Mouse (Mus musculus) lung, adult 2 months (tissue): Measurements from ENCODE around the gene Wdr41. TPM values are rescaled to one million over a fixed set of nuclear protein-coding genes. Genes with fewer than 3 reads are reported as not detected.

ENCODE experiments used
- DNase-seq: peaks from one replicate; pipeline ENCODE4 v3.0.0; 2022
- H3K4me1 ChIP-seq: fragments of 200-500 bp; 2 replicates; pipeline ENCODE4 v1.6.1; 2011; ENCODE audit warnings: low read length; ENCODE audit not compliant: control insufficient read depth, insufficient read depth
- H3K4me3 ChIP-seq: fragments of 200-500 bp; replicated peaks from 2 replicates; pipeline ENCODE3; 2011; ENCODE audit warnings: low read depth, mild to moderate bottlenecking, control low read depth, low read length; ENCODE audit errors: extremely low read depth
- CTCF ChIP-seq: fragments of 200-500 bp; IDR thresholded peaks from 2 replicates; pipeline ENCODE4 v1.5.1; 2011; ENCODE audit warnings: mild to moderate bottlenecking, low read length, control low read depth; ENCODE audit not compliant: insufficient read depth
- POLR2A ChIP-seq: fragments of 200-500 bp; IDR thresholded peaks from 2 replicates; pipeline ENCODE4 v1.6.1; 2011; ENCODE audit warnings: low read depth, mild to moderate bottlenecking, control low read depth, low read length, borderline replicate concordance; ENCODE audit errors: extremely low read depth
- WGBS: fragments of 180-500 bp; shearing (Covaris S2); methylation state at CpG from one replicate; pipeline ENCODE4 v1.1.7; 2018; 5-methylcytosine and 5-hydroxymethylcytosine counted together
- polyA plus RNA-seq: library from polyadenylated mRNA; depleted of rRNA; stranded (reverse); fragments of >200 nt; gene quantifications from 2 replicates; pipeline ENCODE4 v1.2.3, GENCODE M21; 2012

Gene Wdr41
- polyA plus RNA-seq, 1 experiment = 13.0 TPM

DNA sequence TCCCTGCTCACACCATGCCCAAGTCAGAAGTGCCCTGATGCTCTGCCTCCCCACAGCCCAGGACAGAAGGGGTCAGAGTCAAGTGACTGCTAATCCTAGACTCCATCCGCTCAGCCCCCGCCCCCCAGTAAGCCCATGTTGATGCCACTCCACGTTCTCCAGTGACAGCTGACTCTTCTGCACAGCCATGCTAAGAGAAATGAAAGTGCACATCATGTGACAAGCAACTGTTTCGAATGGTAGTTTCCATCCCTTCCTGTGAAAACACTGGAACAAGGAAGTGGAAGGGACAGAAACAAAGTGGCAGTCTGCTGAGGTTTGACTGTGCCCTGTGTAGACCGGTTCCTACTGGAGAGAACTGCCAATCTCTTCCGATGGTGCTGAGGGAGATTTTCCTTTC is 56.8 kb downstream of the Wdr41 start:
- no peak for DNase-seq
- no peak for TF ChIP-seq POLR2A
- no peak for TF ChIP-seq CTCF
- 66% methylated on average over 6 of the region's 6 CpGs for WGBS
- Histone ChIP-seq H3K4me1 (no peaks in the 10 kb centered on the region), H3K4me3 (no peak overlapping the region)

- WGBS = 50% methylated on average over 9 of the region's 9 CpGs
- Histone ChIP-seq H3K4me3 (no peak overlapping the region), H3K4me1 (no peaks in the 10 kb centered on the region)
- TF ChIP-seq CTCF = no peak
- TF ChIP-seq POLR2A = no peak
- no peak for DNase-seq
These were observed 58.0 kb downstream of the Wdr41 start for GRCm38 (mm10) chr13:95034094-95034493.

DNA sequence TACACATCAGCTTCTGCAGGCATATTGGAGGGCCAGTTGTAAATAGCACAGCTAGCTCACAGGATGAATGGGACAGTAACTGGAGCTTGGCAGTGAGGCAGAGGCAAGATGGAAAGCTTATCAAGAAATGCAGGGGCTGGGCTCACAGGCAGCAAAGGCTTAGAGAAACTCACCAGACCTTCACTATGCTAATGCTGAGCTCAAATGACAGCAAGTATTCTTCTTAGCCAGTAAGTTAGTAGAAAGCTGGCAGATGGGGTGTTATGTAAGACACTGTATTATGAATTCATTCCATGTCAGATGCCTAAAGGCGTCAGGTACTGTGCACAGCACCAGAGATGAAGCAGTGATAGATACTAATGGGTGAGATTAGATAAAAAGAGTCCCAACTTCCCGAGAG is 58.6 kb downstream of the Wdr41 start:
- TF ChIP-seq POLR2A = no peak
- no peak for TF ChIP-seq CTCF
- no peak for DNase-seq
- Histone ChIP-seq H3K4me3 (no peak overlapping the region), H3K4me1 (no peaks in the 10 kb centered on the region)
- 68% methylated on average over 2 of the region's 2 CpGs for WGBS

- TF ChIP-seq CTCF (no peak), POLR2A (no peak)
- H3K4me3 ChIP-seq = no peak overlapping the region
- no peak for DNase-seq
- H3K4me1 ChIP-seq = no peaks in the 10 kb centered on the region
- WGBS = 38% methylated on average over 4 of the region's 4 CpGs
These were observed 62.1 kb downstream of the Wdr41 start for GRCm38 (mm10) chr13:95038200-95038599.

- Histone ChIP-seq H3K4me3 (no peak overlapping the region), H3K4me1 (no peaks in the 10 kb centered on the region)
- TF ChIP-seq POLR2A (no peak), CTCF (no peak)
- DNase-seq = no peak
- 78% methylated on average over 9 of the region's 9 CpGs for WGBS
These were observed 64.1 kb downstream of the Wdr41 start for GRCm38 (mm10) chr13:95040140-95040738.

DNA sequence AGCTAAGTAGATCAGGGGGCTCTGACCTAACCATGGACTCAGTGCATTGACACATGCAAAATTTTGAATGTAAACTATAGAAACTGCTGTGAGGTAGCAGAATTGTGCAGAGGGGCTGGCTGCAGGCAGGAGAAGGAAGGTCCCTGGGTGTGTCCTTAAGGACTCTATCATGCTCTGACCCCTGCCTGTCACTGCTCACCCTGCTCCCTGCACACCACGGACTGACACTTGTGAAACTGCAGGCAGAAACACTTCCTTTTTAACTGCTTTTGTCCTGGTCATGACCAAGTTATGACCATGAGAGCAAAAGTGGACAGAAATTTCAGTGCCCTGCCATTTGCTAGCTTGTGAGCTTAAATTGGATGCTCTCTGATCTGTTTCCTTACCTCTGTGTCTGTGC is 68.0 kb downstream of the Wdr41 start:
- H3K4me1 ChIP-seq = no peaks in the 10 kb centered on the region
- DNase-seq = no peak
- H3K4me3 ChIP-seq = no peak overlapping the region
- no peak for TF ChIP-seq CTCF
- TF ChIP-seq POLR2A = no peak
- 17% methylated on average over 1 of the region's 1 CpGs for WGBS

DNA sequence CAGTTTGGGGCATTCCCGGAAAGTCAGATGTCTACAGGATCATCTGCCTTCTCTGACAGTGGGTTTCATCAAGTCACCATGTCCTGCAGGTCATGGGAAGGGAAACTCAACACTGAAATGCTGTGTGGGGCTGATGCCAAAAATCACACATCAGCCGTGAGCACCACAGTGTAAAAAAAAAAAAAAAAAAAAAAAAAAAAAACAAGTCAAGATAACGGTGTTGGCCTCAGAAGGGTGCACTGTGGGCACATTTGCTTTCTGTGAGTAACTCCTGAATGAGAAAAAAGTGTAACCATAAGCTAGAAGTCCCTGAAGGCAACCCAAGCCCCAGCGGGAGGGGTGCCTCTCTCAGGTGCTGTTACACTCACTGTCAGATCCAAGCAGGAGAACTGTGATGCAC is 74.3 kb downstream of the Wdr41 start:
- WGBS = 73% methylated on average over 4 of the region's 4 CpGs
- Histone ChIP-seq H3K4me3 (no peak overlapping the region), H3K4me1 (no peaks in the 10 kb centered on the region)
- DNase-seq = no peak
- TF ChIP-seq POLR2A (no peak), CTCF (no peak)

DNA sequence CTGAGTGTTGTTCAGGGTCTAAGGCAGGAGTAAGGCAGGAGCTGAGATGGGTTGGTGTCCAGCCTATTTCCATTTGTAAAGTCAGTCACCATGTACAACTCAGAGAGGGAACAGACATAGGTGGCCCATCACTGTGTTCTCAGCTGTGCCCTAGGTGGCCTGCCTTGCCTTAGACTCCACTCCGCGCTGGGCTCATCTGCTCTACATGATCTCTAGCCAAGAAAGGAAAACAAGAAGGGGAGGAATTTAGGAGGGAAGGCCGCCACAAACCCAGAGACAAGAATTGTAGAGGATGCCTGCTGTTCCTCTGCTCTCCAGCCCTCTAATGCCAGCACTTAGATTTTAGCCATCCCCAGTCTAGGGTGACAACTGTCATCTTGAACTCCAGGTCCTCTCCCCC is 76.3 kb downstream of the Wdr41 start:
- Histone ChIP-seq H3K4me3 (no peak overlapping the region), H3K4me1 (no peaks in the 10 kb centered on the region)
- WGBS = 82% methylated on average over 3 of the region's 3 CpGs
- TF ChIP-seq POLR2A (no peak), CTCF (no peak)
- no peak for DNase-seq

- WGBS = 85% methylated on average over 1 of the region's 1 CpGs
- TF ChIP-seq POLR2A (no peak), CTCF (no peak)
- Histone ChIP-seq H3K4me1 (no peaks in the 10 kb centered on the region), H3K4me3 (no peak overlapping the region)
- DNase-seq = no peak
These were observed 79.7 kb downstream of the Wdr41 start for GRCm38 (mm10) chr13:95055742-95056388.

DNA sequence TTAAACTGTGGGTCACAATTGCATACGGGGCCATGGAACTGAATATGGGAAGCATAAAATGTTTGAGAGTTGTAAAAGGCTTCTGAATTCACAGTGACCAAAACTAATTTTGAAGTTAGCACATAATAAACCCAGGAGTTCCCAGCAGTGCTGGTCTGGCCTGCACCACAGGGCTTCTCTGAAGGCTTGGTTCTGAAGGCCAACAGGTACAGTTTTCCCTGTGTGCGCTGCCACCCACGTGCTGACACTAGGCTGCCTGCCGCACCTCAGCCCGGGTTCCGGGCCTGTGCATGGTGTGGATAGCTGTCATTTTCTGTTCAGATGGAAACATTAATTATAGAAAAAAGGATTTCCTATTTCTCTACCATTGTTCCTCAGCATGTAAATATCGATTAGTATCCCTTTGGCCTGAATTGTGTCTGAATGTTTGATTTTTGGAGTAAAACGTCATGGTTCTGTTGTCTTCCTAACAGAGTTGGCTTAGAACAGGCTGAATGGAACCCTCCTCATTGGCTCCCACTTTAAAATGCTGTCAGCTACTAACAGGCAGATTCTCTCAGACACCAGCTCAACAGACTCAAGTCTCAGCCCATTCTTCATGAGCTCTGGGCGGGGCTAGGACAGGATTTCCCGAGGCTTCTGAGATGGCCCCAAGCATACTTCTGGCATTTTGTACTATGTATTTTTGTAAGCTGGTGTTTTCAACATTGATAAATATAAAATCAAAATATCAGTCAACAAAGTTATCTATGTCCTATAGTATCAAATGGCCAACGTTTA is 80.5 kb downstream of the Wdr41 start:
- no peaks in the 10 kb centered on the region for H3K4me1 ChIP-seq
- WGBS = 70% methylated on average over 11 of the region's 11 CpGs
- DNase-seq = no peak
- TF ChIP-seq CTCF (no peak), POLR2A (no peak)
- H3K4me3 ChIP-seq = no peak overlapping the region
